Mouse (Mus musculus) liver, adult (tissue): ENCODE results near the gene a.

Source experiments
- GATA4 ChIP-seq: IDR thresholded peaks from 2 replicates; pipeline ENCODE4 v1.6.1; 2014; ENCODE audit warnings: mild to moderate bottlenecking, low read length; ENCODE audit not compliant: insufficient replicate concordance

a gene

GRCm38 (mm10) chr2:154769930-154770329 is 21.3 kb upstream of the a start, which contains the start of gene Gm14214:
Gene Gm14214, minus strand, starts transcription at chr2:154770030.
- TF ChIP-seq GATA4: no peak

GRCm38 (mm10) chr2:154771604-154772003 is 19.6 kb upstream of the a start:
- TF ChIP-seq GATA4: no peak

GRCm38 (mm10) chr2:154774032-154774431 is 17.2 kb upstream of the a start:
- TF ChIP-seq GATA4: no peak

GRCm38 (mm10) chr2:154776496-154776895 is 14.7 kb upstream of the a start:
- no peak for TF ChIP-seq GATA4

- no peak for TF ChIP-seq GATA4
These were observed 11.6 kb upstream of the a start for GRCm38 (mm10) chr2:154779648-154780047.

- no peak for TF ChIP-seq GATA4
These were observed 8.8 kb upstream of the a start for GRCm38 (mm10) chr2:154782361-154782760.

GRCm38 (mm10) chr2:154782856-154783650 is 8.1 kb upstream of the a start:
- no peak for TF ChIP-seq GATA4

GRCm38 (mm10) chr2:154785284-154785683 is 5.9 kb upstream of the a start:
- no peak for TF ChIP-seq GATA4

- no peak for TF ChIP-seq GATA4
These were observed 5.0 kb upstream of the a start for GRCm38 (mm10) chr2:154786187-154786586.

- TF ChIP-seq GATA4: no peak
These were observed 4.4 kb upstream of the a start for GRCm38 (mm10) chr2:154786776-154787175.

- TF ChIP-seq GATA4: no peak
These were observed 1.8 kb upstream of the a start for GRCm38 (mm10) chr2:154789381-154789780.

GRCm38 (mm10) chr2:154789977-154790655 is 1.1 kb upstream of the a start:
- TF ChIP-seq GATA4: no peak

- no peak for TF ChIP-seq GATA4
These were observed 750 bp downstream of the a start for GRCm38 (mm10) chr2:154791661-154792642.

- TF ChIP-seq GATA4: no peak
These were observed 12.2 kb downstream of the a start for GRCm38 (mm10) chr2:154803372-154803771.

- TF ChIP-seq GATA4: no peak
These were observed 12.6 kb downstream of the a start for GRCm38 (mm10) chr2:154803845-154804244.
